Mouse (Mus musculus) MEL (cell line): ENCODE measurements around the gene Tiam1. TPM values are rescaled to one million over a fixed set of nuclear protein-coding genes. Genes with fewer than 3 reads are reported as not detected.

Source experiments
- DNase-seq: peaks from one replicate; pipeline ENCODE4 v3.0.0; 2011; ENCODE audit warnings: low read depth, low spot score
- H3K27ac ChIP-seq: 2 replicates; pipeline ENCODE4 v1.5.1; 2012; ENCODE audit warnings: low read depth, mild to moderate bottlenecking, control low read depth, low read length, moderate library complexity; ENCODE audit not compliant: control insufficient read depth
- H3K27me3 ChIP-seq, 2 experiments: fragments of 150-350 bp in 1 of 2; sonication (generic) in 1 of 2; 2 replicates each; pipeline ENCODE4 v1.6.1; 2012; ENCODE audit warnings: low read length in 2 of 2, mild to moderate bottlenecking in 2 of 2, improper control_type of control experiment in 1 of 2, moderate library complexity in 1 of 2; ENCODE audit not compliant: insufficient read depth in 2 of 2, control insufficient read depth in 1 of 2
- H3K36me3 ChIP-seq, 2 experiments: 2 replicates each; pipeline ENCODE4 v1.6.1; 2012 to 2014; ENCODE audit warnings: low read length in 2 of 2, improper control_type of control experiment in 1 of 2, inconsistent platforms in 1 of 2, mild to moderate bottlenecking in 1 of 2; ENCODE audit not compliant: insufficient read depth in 2 of 2, control insufficient read depth in 1 of 2
- H3K4me1 ChIP-seq, 2 experiments: fragments of 150-350 bp in 1 of 2; sonication (generic) in 1 of 2; 2 replicates each; pipeline ENCODE4 v1.6.1; 2012; ENCODE audit warnings: low read length in 2 of 2, improper control_type of control experiment in 1 of 2, mild to moderate bottlenecking in 1 of 2; ENCODE audit not compliant: insufficient read depth in 2 of 2, control insufficient read depth in 1 of 2
- H3K4me3 ChIP-seq, 2 experiments: fragments of 150-350 bp in 1 of 2; sonication (generic) in 1 of 2; 2 replicates each; pipeline ENCODE4 v1.5.1; 2012; ENCODE audit warnings: low read depth in 2 of 2, low read length in 2 of 2, mild to moderate bottlenecking in 2 of 2, moderate library complexity in 2 of 2, control low read depth in 1 of 2, improper control_type of control experiment in 1 of 2; ENCODE audit not compliant: control insufficient read depth in 1 of 2, insufficient read depth in 1 of 2
- H3K79me2 ChIP-seq: 2 replicates; pipeline ENCODE4 v1.6.1; 2012; ENCODE audit warnings: mild to moderate bottlenecking, low read length, moderate library complexity; ENCODE audit not compliant: control insufficient read depth, poor library complexity, insufficient read depth
- H3K9ac ChIP-seq: 2 replicates; pipeline ENCODE4 v1.6.1; 2012; ENCODE audit warnings: low read depth, mild to moderate bottlenecking, control low read depth, low read length, moderate library complexity; ENCODE audit not compliant: control insufficient read depth, poor library complexity, severe bottlenecking
- H3K9me3 ChIP-seq: fragments of 150-350 bp; sonication (generic); replicated peaks from 2 replicates; pipeline ENCODE4 v1.6.1; 2012; ENCODE audit warnings: mild to moderate bottlenecking, low read length, improper control_type of control experiment, moderate library complexity; ENCODE audit not compliant: insufficient read depth
- CHD2 ChIP-seq: IDR thresholded peaks from 2 replicates; pipeline ENCODE4 v1.6.1; 2011; ENCODE audit warnings: low read length, improper control_type of control experiment
- ELF1 ChIP-seq: IDR thresholded peaks from 2 replicates; pipeline ENCODE4 v1.6.1; 2014; ENCODE audit warnings: low read depth, mild to moderate bottlenecking, inconsistent platforms, low read length, improper control_type of control experiment, moderate library complexity
- EP300 ChIP-seq, 2 experiments: IDR thresholded peaks; 2 replicates each; pipeline ENCODE4 v1.6.1; 2011; ENCODE audit warnings: improper control_type of control experiment in 2 of 2, low read length in 2 of 2, low read depth in 1 of 2, mild to moderate bottlenecking in 1 of 2
- ETS1 ChIP-seq: IDR thresholded peaks from 2 replicates; pipeline ENCODE4 v1.6.1; 2012; ENCODE audit warnings: low read depth, mild to moderate bottlenecking, inconsistent platforms, low read length, improper control_type of control experiment, moderate library complexity
- GABPA ChIP-seq: IDR thresholded peaks from 2 replicates; pipeline ENCODE4 v1.6.1; 2012; ENCODE audit warnings: low read depth, mild to moderate bottlenecking, inconsistent platforms, low read length, improper control_type of control experiment, moderate library complexity
- GATA1 ChIP-seq: IDR thresholded peaks from 2 replicates; pipeline ENCODE4 v1.6.1; 2011; ENCODE audit warnings: low read depth, low read length, improper control_type of control experiment
- HCFC1 ChIP-seq: IDR thresholded peaks from 2 replicates; pipeline ENCODE4 v1.6.1; 2012; ENCODE audit warnings: low read depth, mild to moderate bottlenecking, inconsistent platforms, low read length, improper control_type of control experiment, moderate library complexity
- JUND ChIP-seq: IDR thresholded peaks from 2 replicates; pipeline ENCODE4 v1.6.1; 2011; ENCODE audit warnings: low read depth, mild to moderate bottlenecking, improper control_type of control experiment, low read length
- KAT2A ChIP-seq: conservative IDR thresholded peaks from 2 replicates; pipeline ENCODE4 v1.6.1; 2012; ENCODE audit warnings: low read depth, low read length, improper control_type of control experiment, inconsistent platforms
- MAX ChIP-seq: IDR thresholded peaks from 2 replicates; pipeline ENCODE4 v1.6.1; 2011; ENCODE audit warnings: low read length, improper control_type of control experiment
- MAZ ChIP-seq: IDR thresholded peaks from 2 replicates; pipeline ENCODE4 v1.6.1; 2012; ENCODE audit warnings: low read depth, mild to moderate bottlenecking, inconsistent platforms, low read length, improper control_type of control experiment
- MEF2A ChIP-seq: IDR thresholded peaks from 2 replicates; pipeline ENCODE4 v1.6.1; 2014; ENCODE audit warnings: low read depth, mild to moderate bottlenecking, inconsistent platforms, low read length, improper control_type of control experiment; ENCODE audit not compliant: poor library complexity, insufficient replicate concordance, severe bottlenecking; ENCODE audit errors: extremely low read depth
- MYB ChIP-seq: IDR thresholded peaks from 2 replicates; pipeline ENCODE4 v1.6.1; 2011; ENCODE audit warnings: mild to moderate bottlenecking, low read depth, low read length, improper control_type of control experiment
- NRF1 ChIP-seq: IDR thresholded peaks from 2 replicates; pipeline ENCODE4 v1.6.1; 2014; ENCODE audit warnings: low read depth, mild to moderate bottlenecking, inconsistent platforms, low read length, improper control_type of control experiment, moderate library complexity; ENCODE audit not compliant: poor library complexity, insufficient read depth, severe bottlenecking
- POLR2A ChIP-seq, 2 experiments: IDR thresholded peaks; 2 replicates each; pipeline ENCODE4 v1.6.1; 2011 to 2012; ENCODE audit warnings: low read length in 2 of 2, mild to moderate bottlenecking in 2 of 2, control low read depth in 1 of 2, improper control_type of control experiment in 1 of 2, low read depth in 1 of 2, moderate library complexity in 1 of 2; ENCODE audit not compliant: control insufficient read depth in 1 of 2, insufficient read depth in 1 of 2, poor library complexity in 1 of 2
- POLR2AphosphoS5 ChIP-seq: IDR thresholded peaks from 2 replicates; pipeline ENCODE4 v1.6.1; 2012; ENCODE audit warnings: low read depth, borderline replicate concordance, mild to moderate bottlenecking, inconsistent platforms, low read length, moderate library complexity, mixed read lengths
- RAD21 ChIP-seq: IDR thresholded peaks from 2 replicates; pipeline ENCODE4 v1.6.1; 2011; ENCODE audit warnings: mild to moderate bottlenecking, low read depth, low read length, improper control_type of control experiment
- RCOR1 ChIP-seq: IDR thresholded peaks from 2 replicates; pipeline ENCODE4 v1.6.1; 2012; ENCODE audit warnings: low read depth, mild to moderate bottlenecking, inconsistent platforms, low read length, improper control_type of control experiment
- SMC3 ChIP-seq: IDR thresholded peaks from 2 replicates; pipeline ENCODE4 v1.6.1; 2011; ENCODE audit warnings: low read depth, low read length, improper control_type of control experiment
- TAL1 ChIP-seq: IDR thresholded peaks from 2 replicates; pipeline ENCODE4 v1.6.1; 2012; ENCODE audit warnings: mild to moderate bottlenecking, inconsistent platforms, low read length, moderate library complexity, mixed read lengths
- TBP ChIP-seq: IDR thresholded peaks from 2 replicates; pipeline ENCODE4 v1.8.0; 2011; ENCODE audit warnings: low read depth, low read length, improper control_type of control experiment
- UBTF ChIP-seq: IDR thresholded peaks from 2 replicates; pipeline ENCODE4 v1.6.1; 2012; ENCODE audit warnings: low read depth, mild to moderate bottlenecking, inconsistent platforms, low read length, improper control_type of control experiment, moderate library complexity, borderline replicate concordance; ENCODE audit not compliant: insufficient read depth
- USF2 ChIP-seq, 2 experiments: IDR thresholded peaks; 2 replicates each; pipeline ENCODE4 v1.6.1; 2011 to 2012; ENCODE audit warnings: improper control_type of control experiment in 2 of 2, low read length in 2 of 2, borderline replicate concordance in 1 of 2, inconsistent platforms in 1 of 2, low read depth in 1 of 2, mild to moderate bottlenecking in 1 of 2; ENCODE audit not compliant: insufficient read depth in 1 of 2
- ZNF384 ChIP-seq: IDR thresholded peaks from 2 replicates; pipeline ENCODE4 v1.6.1; 2012; ENCODE audit warnings: low read depth, mild to moderate bottlenecking, inconsistent platforms, low read length, improper control_type of control experiment
- polyA plus RNA-seq, 2 experiments: library from polyadenylated mRNA; stranded (reverse) in 1 of 2; unstranded in 1 of 2; fragments of >175 nt in 1 of 2; fragments of >200 nt in 1 of 2; gene quantifications; 2 replicates each; pipeline versions ENCODE4 v1.2.1 to v1.2.4; 2012; ENCODE audit warnings: low replicate concordance in 2 of 2, low read depth in 1 of 2; ENCODE audit not compliant: insufficient read length in 2 of 2, insufficient read depth in 1 of 2, missing spikeins in 1 of 2
- total RNA-seq: library from RNA; depleted of rRNA; stranded (reverse); fragments of 300-350 nt; gene quantifications from 2 replicates; pipeline ENCODE4 v1.2.3, GENCODE M21; 2012

Tiam1 gene
- total and polyA plus RNA-seq, 3 experiments, result 15.0 to 23.9 (median 19.9) TPM

DNA sequence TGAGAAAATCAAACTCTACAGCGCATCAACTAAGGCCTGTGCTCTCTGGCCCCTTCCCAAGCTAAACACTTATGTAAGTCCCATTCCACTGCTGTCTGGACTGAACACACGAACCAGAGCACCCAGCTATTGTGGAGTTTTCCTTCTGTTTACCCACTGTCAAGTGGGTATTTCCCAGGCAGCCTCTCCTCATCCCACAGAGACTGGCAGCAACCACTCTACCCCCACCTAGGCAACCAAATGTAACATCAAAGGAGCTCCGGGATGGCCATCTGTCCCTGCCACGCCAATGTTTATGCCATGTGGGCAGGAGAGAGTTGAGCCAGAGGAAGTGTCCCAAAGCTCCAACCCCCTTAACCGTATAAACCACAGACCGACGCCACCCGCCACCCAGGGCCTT lies 192.8 kb downstream of the Tiam1 start:
- Histone ChIP-seq H3K36me3 (no peaks in the 10 kb centered on the region), H3K4me1 (no peaks in the 10 kb centered on the region), H3K79me2 (no peaks in the 10 kb centered on the region), H3K9ac (no peak overlapping the region), H3K4me3 (no peak overlapping the region), H3K27ac (no peak overlapping the region)
- no peak for DNase-seq
- TF ChIP-seq POLR2A (IDR thresholded peaks at IDR 0.05; ENCODE audit: control insufficient read depth in 1 of 2, insufficient read depth in 1 of 2, low read depth in 1 of 2, low read length in 2 of 2, poor library complexity in 1 of 2), result no peak
- no peak for TF ChIP-seq UBTF
- no peak for TF ChIP-seq RAD21
- no peak for TF ChIP-seq TAL1
- TF ChIP-seq HCFC1, result no peak
- no peak for TF ChIP-seq ELF1
- no peak for TF ChIP-seq POLR2AphosphoS5
- no peak for TF ChIP-seq KAT2A
- no peak for TF ChIP-seq CHD2
- TF ChIP-seq GABPA, result no peak
- no peak for TF ChIP-seq ZNF384
- no peak for TF ChIP-seq MYB
- no peak for TF ChIP-seq EP300 (IDR thresholded peaks at IDR 0.05; ENCODE audit: low read depth in 1 of 2, low read length in 2 of 2)
- no peak for TF ChIP-seq TBP
- TF ChIP-seq JUND, result no peak
- TF ChIP-seq GATA1, result no peak
- TF ChIP-seq MAX, result no peak
- no peak for TF ChIP-seq USF2 (IDR thresholded peaks at IDR 0.05; ENCODE audit: borderline replicate concordance in 1 of 2, insufficient read depth in 1 of 2, low read depth in 1 of 2, low read length in 2 of 2)
- TF ChIP-seq MEF2A, result no peak
- no peak for TF ChIP-seq MAZ
- TF ChIP-seq, all 39 proteins: peak for 0
- H3K9me3 ChIP-seq, result no peaks in the 10 kb centered on the region
- H3K27me3 ChIP-seq, result no peaks in the 10 kb centered on the region

DNA sequence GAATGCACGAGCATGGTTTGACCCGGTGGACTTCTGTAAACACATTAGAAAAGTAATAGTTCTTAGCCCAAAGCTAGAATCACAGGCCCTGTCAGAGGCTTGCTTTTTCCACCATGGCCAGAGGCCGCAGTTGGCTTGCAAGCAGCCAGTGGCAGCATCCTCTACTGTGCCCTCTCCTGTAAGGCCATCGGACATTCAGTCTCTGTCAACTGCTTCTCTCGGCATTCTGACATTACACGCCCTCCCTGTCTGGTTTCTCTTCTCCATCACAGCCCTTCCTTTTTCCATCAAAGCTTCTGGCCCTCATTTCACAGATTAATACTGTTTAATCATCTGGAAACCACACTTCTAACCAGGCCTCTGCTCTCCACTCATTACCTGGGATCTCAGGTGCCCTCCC lies 193.3 kb downstream of the Tiam1 start:
- Histone ChIP-seq H3K27me3 (no peaks in the 10 kb centered on the region), H3K9me3 (no peaks in the 10 kb centered on the region)
- no peak for DNase-seq

More for the DNA sequence above, 193.3 kb downstream of the Tiam1 start:
- no peak overlapping the region for H3K27ac ChIP-seq
- H3K79me2 ChIP-seq, result no peaks in the 10 kb centered on the region
- H3K36me3 ChIP-seq, result no peaks in the 10 kb centered on the region
- H3K4me1 ChIP-seq, result no peaks in the 10 kb centered on the region
- H3K9ac ChIP-seq, result no peak overlapping the region
- no peak for TF ChIP-seq NRF1
- TF ChIP-seq ELF1, result no peak
- no peak for TF ChIP-seq USF2 (IDR thresholded peaks at IDR 0.05; ENCODE audit: borderline replicate concordance in 1 of 2, insufficient read depth in 1 of 2, low read depth in 1 of 2, low read length in 2 of 2)
- TF ChIP-seq RCOR1, result no peak
- no peak for TF ChIP-seq ETS1
- TF ChIP-seq SMC3, result no peak
- no peak for TF ChIP-seq CHD2
- TF ChIP-seq ZNF384, result no peak
- H3K4me3 ChIP-seq, result no peak overlapping the region
